Mouse (Mus musculus) embryonic facial prominence, embryonic 11.5 days (tissue): ENCODE data around the gene Fam89a. TPM values are rescaled to one million over a fixed set of nuclear protein-coding genes. Genes with fewer than 3 reads are reported as not detected.

ENCODE experiments used
- ATAC-seq: fragments of 200-750 bp; cut with Nextera tagmentation; replicated peaks from 2 replicates; pipeline ENCODE4 v1.8.0; 2017; ENCODE audit warnings: low read depth; ENCODE audit not compliant: insufficient number of reproducible peaks, low FRiP score, low TSS enrichment
- DNase-seq: peaks from one replicate; pipeline ENCODE4 v3.0.0-alpha.2; 2015; ENCODE audit warnings: low spot score
- H3K27ac ChIP-seq: fragments of 300-500 bp; sonication (generic); replicated peaks from 2 replicates; pipeline ENCODE4 v1.5.1; 2014; ENCODE audit warnings: mild to moderate bottlenecking, low read depth, low read length, control low read depth
- H3K27me3 ChIP-seq: fragments of 300-500 bp; sonication (generic); 2 replicates; pipeline ENCODE4 v1.6.1; 2014; ENCODE audit warnings: mild to moderate bottlenecking, low read length, moderate library complexity, mixed read lengths; ENCODE audit not compliant: control insufficient read depth, insufficient read depth
- H3K36me3 ChIP-seq: fragments of 300-500 bp; sonication (generic); replicated peaks from 2 replicates; pipeline ENCODE4 v1.6.1; 2014; ENCODE audit warnings: low read depth, mild to moderate bottlenecking, low read length, moderate library complexity, mixed read lengths; ENCODE audit not compliant: control insufficient read depth, insufficient read depth
- H3K4me1 ChIP-seq: fragments of 300-500 bp; sonication (generic); 2 replicates; pipeline ENCODE4 v1.6.1; 2014; ENCODE audit warnings: low read length, mixed read lengths; ENCODE audit not compliant: control insufficient read depth, insufficient read depth
- H3K4me2 ChIP-seq: fragments of 300-500 bp; sonication (generic); 2 replicates; pipeline ENCODE4 v1.6.1; 2014; ENCODE audit warnings: low read depth, mild to moderate bottlenecking, control low read depth, low read length, moderate library complexity
- H3K4me3 ChIP-seq: fragments of 300-500 bp; sonication (generic); 2 replicates; pipeline ENCODE4 v1.5.1; 2014; ENCODE audit warnings: low read depth, low read length, control low read depth
- H3K9ac ChIP-seq: fragments of 300-500 bp; sonication (generic); replicated peaks from 2 replicates; pipeline ENCODE4 v1.6.1; 2014; ENCODE audit warnings: mild to moderate bottlenecking, control low read depth, low read length
- H3K9me3 ChIP-seq: fragments of 300-500 bp; sonication (generic); replicated peaks from 2 replicates; pipeline ENCODE4 v1.6.1; 2016; ENCODE audit warnings: mild to moderate bottlenecking, low read length, inconsistent platforms, mixed read lengths; ENCODE audit not compliant: control insufficient read depth
- WGBS: fragments of 180-500 bp; shearing (Covaris S2); extraction: QIAGEN DNeasy Blood & Tissue Kit; methylation state at CpG from one replicate; pipeline ENCODE4 v1.1.7; 2014; 5-methylcytosine and 5-hydroxymethylcytosine counted together
- polyA plus RNA-seq: library from polyadenylated mRNA; unstranded; fragments of >200 nt; fragmentation: Nextera tagmentation; extraction: Ambion mirVana; gene quantifications from 2 replicates; pipeline ENCODE4 v1.2.1, GENCODE M21; 2014

Fam89a gene
- 6.0 and 6.8 TPM in 2 replicates for polyA plus RNA-seq

GRCm38 (mm10) chr8:124751709-124752173 lies at the start of gene Fam89a:
Fam89a (minus strand) TSS chr8:124751832.
- peak within 1 kb of the TSS; percentile 56 for H3K9ac ChIP-seq
- H3K27me3 ChIP-seq = peaks cover 26% of the 10 kb centered on the region
- peak within 1 kb of the TSS; percentile 46 for H3K4me3 ChIP-seq
- H3K4me1 ChIP-seq = peaks cover 7% of the 10 kb centered on the region; the same call in 1 of the 2 replicates
- H3K36me3 ChIP-seq = no peaks in the 10 kb centered on the region
- H3K4me2 ChIP-seq = peak within 1 kb of the TSS; percentile 64
- ATAC-seq = peak; percentile 86
- WGBS = 1% methylated on average over 40 of the region's 41 CpGs
- no peaks in the 10 kb centered on the region for H3K9me3 ChIP-seq
- DNase-seq = peak; percentile 73
- no peak within 1 kb of the TSS for H3K27ac ChIP-seq

GRCm38 (mm10) chr8:124800542-124800941 lies 48.9 kb upstream of the Fam89a start:
- Histone ChIP-seq H3K4me2 (no peak overlapping the region), H3K36me3 (no peaks in the 10 kb centered on the region), H3K4me3 (no peak overlapping the region), H3K27ac (no peak overlapping the region), H3K27me3 (peaks cover 6% of the 10 kb centered on the region), H3K9ac (no peak overlapping the region), H3K4me1 (no peaks in the 10 kb centered on the region), H3K9me3 (no peaks in the 10 kb centered on the region)
- no peak for DNase-seq
- WGBS = 39% methylated on average over 11 of the region's 11 CpGs
- no peak for ATAC-seq

GRCm38 (mm10) chr8:124795781-124796488 lies 44.3 kb upstream of the Fam89a start:
- Histone ChIP-seq H3K36me3 (no peaks in the 10 kb centered on the region), H3K4me3 (no peak overlapping the region), H3K4me1 (peaks cover 7% of the 10 kb centered on the region; the same call in 1 of the 2 replicates), H3K27me3 (peaks cover 39% of the 10 kb centered on the region), H3K9me3 (no peaks in the 10 kb centered on the region), H3K9ac (no peak overlapping the region), H3K27ac (no peak overlapping the region), H3K4me2 (no peak overlapping the region)
- no peak for ATAC-seq
- no peak for DNase-seq
- 65% methylated on average over 8 of the region's 8 CpGs for WGBS

GRCm38 (mm10) chr8:124794486-124794780 lies 42.8 kb upstream of the Fam89a start:
- Histone ChIP-seq H3K4me1 (peaks cover 7% of the 10 kb centered on the region; the same call in 1 of the 2 replicates), H3K27ac (no peak overlapping the region), H3K4me2 (peak overlapping the region; percentile 97), H3K27me3 (peaks cover 39% of the 10 kb centered on the region), H3K9me3 (no peaks in the 10 kb centered on the region), H3K4me3 (peak overlapping the region; percentile 50), H3K36me3 (no peaks in the 10 kb centered on the region), H3K9ac (0 out of 2 replicates have a peak overlapping the region, but pooled peaks have one; percentile 9)
- DNase-seq (peak; percentile 66), ATAC-seq (no peak)
- WGBS = 2% methylated on average over 25 of the region's 25 CpGs

- H3K27me3 ChIP-seq = peaks cover 39% of the 10 kb centered on the region
- ATAC-seq = peak; percentile 34; the same call in 1 of the 2 replicates
- H3K36me3 ChIP-seq = no peaks in the 10 kb centered on the region
- WGBS = 1% methylated on average over 70 of the region's 81 CpGs
- 0 out of 2 replicates have a peak overlapping the region, but pooled peaks have one; percentile 9 for H3K9ac ChIP-seq
- peak overlapping the region; percentile 50 for H3K4me3 ChIP-seq
- no peak for DNase-seq
- no peak overlapping the region for H3K27ac ChIP-seq
- no peaks in the 10 kb centered on the region for H3K9me3 ChIP-seq
- peak overlapping the region; percentile 97 for H3K4me2 ChIP-seq
- peaks cover 7% of the 10 kb centered on the region; the same call in 1 of the 2 replicates for H3K4me1 ChIP-seq
Measured at GRCm38 (mm10) chr8:124793661-124794485, 42.2 kb upstream of the Fam89a start.

GRCm38 (mm10) chr8:124793172-124793651 lies 41.6 kb upstream of the Fam89a start:
- peaks cover 7% of the 10 kb centered on the region; the same call in 1 of the 2 replicates for H3K4me1 ChIP-seq
- H3K9me3 ChIP-seq = no peaks in the 10 kb centered on the region
- no peaks in the 10 kb centered on the region for H3K36me3 ChIP-seq
- DNase-seq (peak; percentile 92), ATAC-seq (peak; percentile 84)
- H3K4me2 ChIP-seq = peak overlapping the region; percentile 97
- peak overlapping the region; percentile 47 for H3K9ac ChIP-seq
- WGBS = 0% methylated on average over 43 of the region's 51 CpGs
- H3K27ac ChIP-seq = peak overlapping the region; percentile 38; the same call in 1 of the 2 replicates
- H3K27me3 ChIP-seq = peaks cover 39% of the 10 kb centered on the region
- H3K4me3 ChIP-seq = peak overlapping the region; percentile 50

GRCm38 (mm10) chr8:124792708-124793107 lies 41.1 kb upstream of the Fam89a start, which contains the start of gene Trim67:
Trim67 (plus strand) TSS chr8:124793092.
- DNase-seq = peak; percentile 86
- peak; percentile 84 for ATAC-seq
- peak within 1 kb of the TSS; percentile 50 for H3K4me3 ChIP-seq
- peaks cover 7% of the 10 kb centered on the region; the same call in 1 of the 2 replicates for H3K4me1 ChIP-seq
- no peaks in the 10 kb centered on the region for H3K36me3 ChIP-seq
- WGBS = under 1% methylated on average over 37 of the region's 39 CpGs
- H3K27ac ChIP-seq = peak within 1 kb of the TSS; percentile 38; the same call in 1 of the 2 replicates
- H3K9ac ChIP-seq = peak within 1 kb of the TSS; percentile 47
- peak within 1 kb of the TSS; percentile 97 for H3K4me2 ChIP-seq
- peaks cover 39% of the 10 kb centered on the region for H3K27me3 ChIP-seq
- H3K9me3 ChIP-seq = no peaks in the 10 kb centered on the region
